In the genomic region with DNA sequence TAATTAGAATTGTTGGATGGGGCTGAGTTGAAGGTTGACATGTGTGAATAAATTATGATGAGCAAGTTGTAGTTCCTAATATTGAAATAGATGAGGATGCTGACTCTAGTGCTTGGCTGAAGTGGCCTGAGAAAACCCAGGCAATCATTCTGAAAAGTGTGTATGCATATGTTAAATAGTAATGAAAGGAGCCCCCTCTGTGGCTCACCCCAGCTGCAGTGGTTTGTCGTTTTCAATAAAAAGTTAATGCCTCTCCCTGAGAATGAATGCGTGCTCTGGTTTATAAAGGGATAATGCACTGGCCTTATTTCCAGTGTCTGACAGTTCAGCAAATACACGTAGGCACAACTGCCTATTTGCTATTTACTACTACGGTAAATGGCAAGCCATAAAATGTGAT, we compare ENCODE assay signal across 12 mouse cellular contexts.
"Had no signal": no experiment of that assay in that cellular context is flagged by ENCODE, and none has a peak within 500 bp of the region (broad histone marks: within the 10 kb centered on the region; RNA-seq: fewer than 3 reads in every experiment).

No protein-coding gene starts in this region.

- DNase-seq: kidney, adult 8-10 months; kidney, postnatal 25 days; layer of hippocampus, adult 9-11 months; layer of hippocampus, postnatal 36 days; left cerebral cortex, postnatal 4 days; lung, adult 18-20 months; right cerebral cortex, adult 18-20 months; thymus, postnatal 4 days had no signal

- H3K9me3 ChIP-seq: limb, embryonic 13.5 days had no signal

- H3K4me1 ChIP-seq: limb, embryonic 13.5 days had no signal

- H3K27me3 ChIP-seq: limb, embryonic 13.5 days had no signal

- H3K27ac ChIP-seq: limb, embryonic 13.5 days; liver, embryonic 14.5 days; stomach, postnatal 0 days had no signal

- H3K4me2 ChIP-seq: limb, embryonic 13.5 days had no signal

- H3K9ac ChIP-seq: limb, embryonic 13.5 days; liver, embryonic 14.5 days had no signal

- ATAC-seq: intestine, postnatal 0 days had no signal

- H3K4me3 ChIP-seq: limb, embryonic 13.5 days had no signal

- H3K36me3 ChIP-seq: limb, embryonic 13.5 days had no signal
